Mouse (Mus musculus): ENCODE measurements around the gene Slc32a1. TPM values are rescaled to one million over a fixed set of nuclear protein-coding genes. Genes with fewer than 3 reads are reported as not detected.

Slc32a1 gene
- polyA plus RNA-seq, 1 experiment from 2014 or later, result not detected

DNA sequence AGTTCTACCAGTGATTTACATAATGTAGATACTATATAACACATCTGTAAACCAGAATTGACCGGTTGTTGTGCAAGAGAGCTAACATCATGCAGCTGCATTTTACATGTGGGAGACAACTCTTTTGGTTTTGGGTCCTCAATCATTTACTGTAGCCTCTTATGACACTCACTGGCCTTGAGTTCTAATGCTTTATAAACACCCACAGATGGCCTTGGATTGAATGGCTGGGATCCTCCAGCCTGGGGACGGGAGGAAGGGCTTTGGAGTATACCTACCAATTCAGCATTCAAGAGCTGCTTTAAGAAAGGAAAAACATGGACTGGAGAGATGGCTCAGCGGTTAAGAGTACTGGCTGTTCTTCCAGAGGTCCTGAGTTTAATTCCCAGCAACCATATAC, 48.8 kb downstream of the Slc32a1 start:
- Histone ChIP-seq H3K36me3 (replicated peaks; ENCODE audit: insufficient read depth, low read length) (no peaks in the 10 kb centered on the region), H3K27ac (ENCODE audit: low read depth) (no peak overlapping the region), H3K4me3 (ENCODE audit: low read depth, low read length) (no peak overlapping the region), H3K4me1 (ENCODE audit: insufficient read depth) (no peaks in the 10 kb centered on the region; the same call in 1 of the 2 replicates), H3K9me3 (ENCODE audit: low read length) (no peaks in the 10 kb centered on the region), H3K4me2 (ENCODE audit: low read depth, low read length) (no peak overlapping the region), H3K9ac (replicated peaks) (no peak overlapping the region), H3K27me3 (ENCODE audit: insufficient read depth, low read length) (no peaks in the 10 kb centered on the region)
- 67% methylated on average over 3 of the region's 3 CpGs for WGBS (ENCODE audit: insufficient replicate concordance)
- ATAC-seq (no peak), DNase-seq (no peak)
- no peak for TF ChIP-seq EP300 (IDR thresholded peaks at IDR 0.05; ENCODE audit: low read depth)
- TF ChIP-seq CTCF (IDR thresholded peaks at IDR 0.05; ENCODE audit: low read depth), result no peak

DNA sequence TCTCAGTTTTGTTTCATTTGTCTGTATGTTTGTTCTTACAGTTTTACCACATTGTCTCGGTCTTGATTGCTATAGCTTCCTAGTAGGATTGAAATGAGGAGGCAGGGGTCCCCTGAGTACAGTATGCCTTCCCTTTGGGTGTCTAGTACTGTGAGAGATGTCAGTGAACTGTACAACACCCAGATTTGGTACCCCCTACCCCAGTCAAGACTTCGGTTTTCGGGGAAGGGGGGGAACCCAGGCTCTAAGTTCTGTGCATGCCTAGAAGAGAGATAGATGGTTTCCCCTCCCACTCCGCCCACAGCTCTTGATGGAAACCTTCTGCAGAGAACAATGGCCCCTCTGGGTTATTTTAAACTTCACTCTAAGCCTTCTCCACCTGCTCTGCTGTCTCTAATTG, 54.5 kb downstream of the Slc32a1 start, which contains the start of gene Ppp1r16b:
Ppp1r16b (plus strand) TSS at position 301 of the 400 bp plus-strand sequence.
- no peak within 1 kb of the TSS for H3K4me3 ChIP-seq (ENCODE audit: low read depth, low read length)
- H3K4me1 ChIP-seq (ENCODE audit: insufficient read depth), result peaks cover 16% of the 10 kb centered on the region
- no peaks in the 10 kb centered on the region for H3K36me3 ChIP-seq (replicated peaks; ENCODE audit: insufficient read depth, low read length)
- H3K4me2 ChIP-seq (ENCODE audit: low read depth, low read length), result no peak within 1 kb of the TSS
- H3K9ac ChIP-seq (replicated peaks), result no peak within 1 kb of the TSS
- ATAC-seq (no peak), DNase-seq (no peak)
- no peak within 1 kb of the TSS for H3K27ac ChIP-seq (ENCODE audit: low read depth)
- TF ChIP-seq CTCF (IDR thresholded peaks at IDR 0.05; ENCODE audit: low read depth) (no peak), EP300 (IDR thresholded peaks at IDR 0.05; ENCODE audit: low read depth) (no peak)
- no peaks in the 10 kb centered on the region for H3K9me3 ChIP-seq (ENCODE audit: low read length)
- WGBS (ENCODE audit: insufficient replicate concordance), result 51% methylated on average over 4 of the region's 4 CpGs
- peaks cover 40% of the 10 kb centered on the region for H3K27me3 ChIP-seq (ENCODE audit: insufficient read depth, low read length)

MicroRNAs encoded within 50 kb of the gene (microRNA counts, 519-probe panel; counts per million panel counts)
- microRNA mmu-miR-3474, result not detected

Small RNA genes within 50 kb of the gene (microRNA-seq; reads per million reads assigned to microRNA genes)
- 1.6 reads per million for gene Mir3474

Other genes with a start within 250 kb of the Slc32a1 start
- 0.28 and 0.57 TPM in 2 replicates for gene Snhg11, start 235.1 kb upstream of the Slc32a1 start, polyA plus RNA-seq (2015; fragmentation: Nextera tagmentation; extraction: Ambion mirVana)
- 4.3 and 5.1 TPM in 2 replicates for gene Ralgapb, start 200.9 kb upstream of the Slc32a1 start, polyA plus RNA-seq (2015; fragmentation: Nextera tagmentation; extraction: Ambion mirVana)
- gene Adig, start 108.2 kb upstream of the Slc32a1 start, polyA plus RNA-seq (2015; fragmentation: Nextera tagmentation; extraction: Ambion mirVana), result not detected in 2 replicates
- gene Arhgap40, start 98.0 kb upstream of the Slc32a1 start, polyA plus RNA-seq (2015; fragmentation: Nextera tagmentation; extraction: Ambion mirVana), result not detected in 2 replicates
- 2.8 and 3.1 TPM in 2 replicates for gene Actr5, start 14.1 kb downstream of the Slc32a1 start, polyA plus RNA-seq (2015; fragmentation: Nextera tagmentation; extraction: Ambion mirVana)
- gene Ppp1r16b, start 54.6 kb downstream of the Slc32a1 start, polyA plus RNA-seq (2015; fragmentation: Nextera tagmentation; extraction: Ambion mirVana), result 2.5 and 2.9 TPM in 2 replicates
- gene Fam83d, start 157.3 kb downstream of the Slc32a1 start, polyA plus RNA-seq (2015; fragmentation: Nextera tagmentation; extraction: Ambion mirVana), result 5.0 and 5.7 TPM in 2 replicates
- gene Dhx35, start 184.0 kb downstream of the Slc32a1 start, polyA plus RNA-seq (2015; fragmentation: Nextera tagmentation; extraction: Ambion mirVana), result 2.7 and 3.6 TPM in 2 replicates